Mouse (Mus musculus) neural tube, embryonic 14.5 days (tissue): ENCODE data around the gene Olfr1341. TPM values are rescaled to one million over a fixed set of nuclear protein-coding genes. Genes with fewer than 3 reads are reported as not detected.

Experiments used
- ATAC-seq: fragments of 200-750 bp; cut with Nextera tagmentation; 2 replicates; pipeline ENCODE4 v1.8.0; 2017; ENCODE audit warnings: low read depth, mild to moderate bottlenecking, moderate TSS enrichment, moderate library complexity
- H3K27ac ChIP-seq: fragments of 300-500 bp; sonication (generic); 2 replicates; pipeline ENCODE4 v1.5.1; 2014; ENCODE audit warnings: low read depth, mild to moderate bottlenecking, control low read depth, low read length, moderate library complexity, mixed read lengths
- H3K27me3 ChIP-seq: fragments of 300-500 bp; sonication (generic); 2 replicates; pipeline ENCODE4 v1.6.1; 2014; ENCODE audit warnings: low read length; ENCODE audit not compliant: control insufficient read depth, insufficient read depth
- H3K36me3 ChIP-seq: fragments of 300-500 bp; sonication (generic); 2 replicates; pipeline ENCODE4 v1.6.1; 2014; ENCODE audit warnings: low read length, mixed read lengths; ENCODE audit not compliant: control insufficient read depth, insufficient read depth
- H3K4me1 ChIP-seq: fragments of 300-500 bp; sonication (generic); 2 replicates; pipeline ENCODE4 v1.6.1; 2014; ENCODE audit warnings: low read length; ENCODE audit not compliant: control insufficient read depth, insufficient read depth
- H3K4me2 ChIP-seq: fragments of 300-500 bp; sonication (generic); 2 replicates; pipeline ENCODE4 v1.6.1; 2014; ENCODE audit warnings: mild to moderate bottlenecking, low read depth, low read length, control low read depth
- H3K4me3 ChIP-seq: fragments of 300-500 bp; sonication (generic); 2 replicates; pipeline ENCODE4 v1.5.1; 2014; ENCODE audit warnings: low read depth, low read length, control low read depth, mixed read lengths
- H3K9ac ChIP-seq: fragments of 300-500 bp; sonication (generic); replicated peaks from 2 replicates; pipeline ENCODE4 v1.6.1; 2014; ENCODE audit warnings: low read depth, mild to moderate bottlenecking, control low read depth, low read length, mixed read lengths
- H3K9me3 ChIP-seq: fragments of 300-500 bp; sonication (generic); 2 replicates; pipeline ENCODE4 v1.6.1; 2016; ENCODE audit warnings: low read length; ENCODE audit not compliant: control insufficient read depth
- WGBS: fragments of 180-500 bp; shearing (Covaris S2); extraction: QIAGEN DNeasy Blood & Tissue Kit; methylation state at CpG from one replicate; pipeline ENCODE4 v1.1.7; 2014; 5-methylcytosine and 5-hydroxymethylcytosine counted together
- polyA plus RNA-seq: library from polyadenylated mRNA; unstranded; fragments of >200 nt; fragmentation: Nextera tagmentation; extraction: Ambion mirVana; gene quantifications from 2 replicates; pipeline ENCODE4 v1.2.1, GENCODE M21; 2014

Gene Olfr1341
- polyA plus RNA-seq, 1 experiment from 2014 or later: not detected

GRCm38 (mm10) chr4:118731875-118732274 lies 28.6 kb downstream of the Olfr1341 start, which contains the start of gene Olfr1339:
Olfr1339 (plus strand) TSS chr4:118732175.
- H3K4me1 ChIP-seq: no peaks in the 10 kb centered on the region
- no peak within 1 kb of the TSS for H3K4me2 ChIP-seq
- 100% methylated on average over 1 of the region's 1 CpGs for WGBS
- ATAC-seq: no peak
- H3K27ac ChIP-seq: no peak within 1 kb of the TSS
- H3K27me3 ChIP-seq: no peaks in the 10 kb centered on the region
- H3K9me3 ChIP-seq: no peaks in the 10 kb centered on the region
- no peak within 1 kb of the TSS for H3K9ac ChIP-seq
- H3K4me3 ChIP-seq: no peak within 1 kb of the TSS
- H3K36me3 ChIP-seq: no peaks in the 10 kb centered on the region

GRCm38 (mm10) chr4:118739574-118739973 lies 36.3 kb downstream of the Olfr1341 start:
- Histone ChIP-seq H3K27me3 (0 out of 2 replicates have a peak, but pooled peaks cover 4% of the 10 kb centered on the region), H3K9me3 (no peaks in the 10 kb centered on the region), H3K4me1 (no peaks in the 10 kb centered on the region), H3K4me2 (no peak overlapping the region), H3K4me3 (no peak overlapping the region), H3K27ac (no peak overlapping the region), H3K36me3 (no peaks in the 10 kb centered on the region), H3K9ac (no peak overlapping the region)
- no peak for ATAC-seq
- WGBS: 60% methylated on average over 3 of the region's 3 CpGs

GRCm38 (mm10) chr4:118740988-118741698 lies 37.8 kb downstream of the Olfr1341 start:
- H3K27ac ChIP-seq: no peak overlapping the region
- H3K4me2 ChIP-seq: no peak overlapping the region
- WGBS: 9% methylated on average over 11 of the region's 11 CpGs
- H3K36me3 ChIP-seq: no peaks in the 10 kb centered on the region
- H3K9ac ChIP-seq: no peak overlapping the region
- H3K9me3 ChIP-seq: no peaks in the 10 kb centered on the region
- no peak for ATAC-seq
- H3K27me3 ChIP-seq: 0 out of 2 replicates have a peak, but pooled peaks cover 4% of the 10 kb centered on the region
- no peaks in the 10 kb centered on the region for H3K4me1 ChIP-seq
- H3K4me3 ChIP-seq: no peak overlapping the region

GRCm38 (mm10) chr4:118741881-118742280 lies 38.6 kb downstream of the Olfr1341 start:
- no peak overlapping the region for H3K4me2 ChIP-seq

GRCm38 (mm10) chr4:118758637-118759036 lies 55.3 kb downstream of the Olfr1341 start, which contains the start of gene Olfr1338:
Olfr1338 (minus strand) TSS chr4:118758737.
- no peak within 1 kb of the TSS for H3K4me2 ChIP-seq
- no peaks in the 10 kb centered on the region for H3K36me3 ChIP-seq
- H3K9me3 ChIP-seq: no peaks in the 10 kb centered on the region
- WGBS: 74% methylated on average over 1 of the region's 1 CpGs
- H3K4me3 ChIP-seq: no peak within 1 kb of the TSS
- no peak within 1 kb of the TSS for H3K27ac ChIP-seq
- H3K9ac ChIP-seq: no peak within 1 kb of the TSS
- no peaks in the 10 kb centered on the region for H3K4me1 ChIP-seq
- no peak for ATAC-seq
- no peaks in the 10 kb centered on the region for H3K27me3 ChIP-seq

More at GRCm38 (mm10) chr4:118741881-118742280, 38.6 kb downstream of the Olfr1341 start:
- no peak for ATAC-seq
- 0 out of 2 replicates have a peak, but pooled peaks cover 4% of the 10 kb centered on the region for H3K27me3 ChIP-seq
- no peak overlapping the region for H3K4me3 ChIP-seq
- 4% methylated on average over 16 of the region's 16 CpGs for WGBS
- H3K9me3 ChIP-seq: no peaks in the 10 kb centered on the region
- no peaks in the 10 kb centered on the region for H3K36me3 ChIP-seq
- no peaks in the 10 kb centered on the region for H3K4me1 ChIP-seq
- H3K9ac ChIP-seq: no peak overlapping the region
- no peak overlapping the region for H3K27ac ChIP-seq

Other genes with a start within 250 kb of the Olfr1341 start
- gene Mpl, start 246.0 kb upstream of the Olfr1341 start, polyA plus RNA-seq: 0.12 TPM in 1 of 2 replicates, not detected in the other
- gene Tie1, start 213.5 kb upstream of the Olfr1341 start, polyA plus RNA-seq: 6.1 and 13.2 TPM in 2 replicates
- not detected in 2 replicates for gene 2610528J11Rik, start 176.5 kb upstream of the Olfr1341 start, polyA plus RNA-seq
- 0.44 TPM in 1 of 2 replicates, not detected in the other for gene Tmem125, start 159.5 kb upstream of the Olfr1341 start, polyA plus RNA-seq
- gene Cfap57, start 82.7 kb upstream of the Olfr1341 start, polyA plus RNA-seq: 1.5 TPM in 2 replicates
- 100.0 and 117 TPM in 2 replicates for gene Ebna1bp2, start 82.7 kb upstream of the Olfr1341 start, polyA plus RNA-seq
- not detected in 2 replicates for gene Olfr62, start 44.6 kb upstream of the Olfr1341 start, polyA plus RNA-seq
- gene Olfr1342, start 10.8 kb upstream of the Olfr1341 start, polyA plus RNA-seq: not detected in 2 replicates
- not detected in 2 replicates for gene Olfr1340, start 16.6 kb downstream of the Olfr1341 start, polyA plus RNA-seq
- gene Olfr1339, start 28.7 kb downstream of the Olfr1341 start, polyA plus RNA-seq: not detected in 2 replicates
- gene Olfr1338, start 55.2 kb downstream of the Olfr1341 start, polyA plus RNA-seq: not detected in 2 replicates
- gene Olfr1337, start 79.1 kb downstream of the Olfr1341 start, polyA plus RNA-seq: not detected in 2 replicates
- gene Olfr1335, start 106.4 kb downstream of the Olfr1341 start, polyA plus RNA-seq: not detected in 2 replicates
- not detected in 2 replicates for gene Olfr1333, start 132.8 kb downstream of the Olfr1341 start, polyA plus RNA-seq
- not detected in 2 replicates for gene Olfr1331, start 161.1 kb downstream of the Olfr1341 start, polyA plus RNA-seq
- not detected in 2 replicates for gene Olfr1330, start 185.1 kb downstream of the Olfr1341 start, polyA plus RNA-seq
- not detected in 2 replicates for gene Olfr1329, start 213.9 kb downstream of the Olfr1341 start, polyA plus RNA-seq
- not detected in 2 replicates for gene Olfr1328, start 235.1 kb downstream of the Olfr1341 start, polyA plus RNA-seq